Mouse (Mus musculus) mesoderm, embryonic 11.5 days (tissue): ENCODE measurements around the gene Mob3a.

Experiments used
- DNase-seq: peaks from one replicate; pipeline ENCODE4 v3.0.0-alpha.2; 2012; ENCODE audit warnings: low read depth, low spot score

Gene Mob3a

GRCm38 (mm10) chr10:80700038-80700504 is 1.7 kb downstream of the Mob3a start:
- no peak for DNase-seq

GRCm38 (mm10) chr10:80698605-80699004 is 3.2 kb downstream of the Mob3a start:
- DNase-seq: no peak

- no peak for DNase-seq
Observed at GRCm38 (mm10) chr10:80697812-80698211, 4.0 kb downstream of the Mob3a start.

- DNase-seq: no peak
Observed at GRCm38 (mm10) chr10:80697393-80697787, 4.4 kb downstream of the Mob3a start.

- no peak for DNase-seq
Observed at GRCm38 (mm10) chr10:80696502-80697392, 5.0 kb downstream of the Mob3a start.

- DNase-seq: no peak
Observed at GRCm38 (mm10) chr10:80695801-80696501, 5.8 kb downstream of the Mob3a start.

- DNase-seq: no peak
Observed at GRCm38 (mm10) chr10:80695186-80695585, 6.6 kb downstream of the Mob3a start.

GRCm38 (mm10) chr10:80694159-80694938 is 7.4 kb downstream of the Mob3a start:
- no peak for DNase-seq

GRCm38 (mm10) chr10:80693401-80694045 is 8.3 kb downstream of the Mob3a start:
- DNase-seq: no peak

GRCm38 (mm10) chr10:80692249-80693165 is 9.3 kb downstream of the Mob3a start:
- no peak for DNase-seq

- DNase-seq: peak; percentile 66
Observed at GRCm38 (mm10) chr10:80687850-80688249, 13.9 kb downstream of the Mob3a start.

GRCm38 (mm10) chr10:80686617-80687016 is 15.2 kb downstream of the Mob3a start:
- no peak for DNase-seq

- no peak for DNase-seq
Observed at GRCm38 (mm10) chr10:80684984-80685383, 16.8 kb downstream of the Mob3a start.

- DNase-seq: no peak
Observed at GRCm38 (mm10) chr10:80684214-80684613, 17.6 kb downstream of the Mob3a start.

- DNase-seq: no peak
Observed at GRCm38 (mm10) chr10:80683647-80684046, 18.1 kb downstream of the Mob3a start.

GRCm38 (mm10) chr10:80682003-80682402 is 19.8 kb downstream of the Mob3a start:
- DNase-seq: no peak

- DNase-seq: no peak
Observed at GRCm38 (mm10) chr10:80680260-80680696, 21.5 kb downstream of the Mob3a start.

GRCm38 (mm10) chr10:80679556-80680259 is 22.1 kb downstream of the Mob3a start:
- DNase-seq: no peak

GRCm38 (mm10) chr10:80678601-80679377 is 23.0 kb downstream of the Mob3a start:
- DNase-seq: no peak
